Mouse (Mus musculus) myocyte (in vitro differentiated cells): ENCODE results near the gene Gm36245. TPM values are rescaled to one million over a fixed set of nuclear protein-coding genes. Genes with fewer than 3 reads are reported as not detected.

Source experiments
- H3K27me3 ChIP-seq: one replicate; pipeline ENCODE4 v1.6.1; 2011; ENCODE audit not compliant: control insufficient read depth, insufficient read depth, insufficient read length
- H3K36me3 ChIP-seq: one replicate; pipeline ENCODE4 v1.6.1; 2011; ENCODE audit not compliant: control insufficient read depth, insufficient read depth
- H3K4me2 ChIP-seq: one replicate; pipeline ENCODE4 v1.6.1; 2011; ENCODE audit warnings: low read depth, control low read depth
- H3K4me3 ChIP-seq: one replicate; pipeline ENCODE4 v1.5.1; 2011; ENCODE audit warnings: mild to moderate bottlenecking, control low read depth, moderate library complexity
- H3K79me2 ChIP-seq: one replicate; pipeline ENCODE4 v1.6.1; 2011; ENCODE audit not compliant: control insufficient read depth, insufficient read depth
- H3ac ChIP-seq: one replicate; pipeline ENCODE4 v1.6.1; 2011; ENCODE audit not compliant: control insufficient read depth, insufficient read length
- CEBPB ChIP-seq: IDR thresholded peaks from 2 replicates; pipeline ENCODE4 v1.6.1; 2011; ENCODE audit warnings: mild to moderate bottlenecking, moderate library complexity; ENCODE audit not compliant: poor library complexity, insufficient read depth, severe bottlenecking
- E2F4 ChIP-seq: IDR thresholded peaks from one replicate; pipeline ENCODE4 v1.6.1; 2011; ENCODE audit warnings: mild to moderate bottlenecking, control low read depth, moderate library complexity; ENCODE audit not compliant: insufficient read depth
- MAX ChIP-seq: IDR thresholded peaks from one replicate; pipeline ENCODE4 v1.6.1; 2011; ENCODE audit warnings: low read depth, mild to moderate bottlenecking, control low read depth
- MYOD1 ChIP-seq, 3 experiments: IDR thresholded peaks; one replicate each; pipeline ENCODE4 v1.6.1; 2011; ENCODE audit warnings: control low read depth in 2 of 3, low read depth in 2 of 3, mild to moderate bottlenecking in 2 of 3, moderate library complexity in 1 of 3; ENCODE audit not compliant: insufficient read length in 2 of 3, control insufficient read depth in 1 of 3
- MYOG ChIP-seq, 3 experiments: IDR thresholded peaks; one replicate each; pipeline ENCODE4 v1.6.1; 2011; ENCODE audit warnings: control low read depth in 2 of 3, low read depth in 2 of 3, mild to moderate bottlenecking in 2 of 3; ENCODE audit not compliant: insufficient read length in 2 of 3, control insufficient read depth in 1 of 3, insufficient read depth in 1 of 3
- POLR2A ChIP-seq: IDR thresholded peaks from one replicate; pipeline ENCODE4 v1.6.1; 2011; ENCODE audit warnings: low read depth, mild to moderate bottlenecking, control low read depth, moderate library complexity; ENCODE audit not compliant: insufficient read length
- POLR2AphosphoS2 ChIP-seq: IDR thresholded peaks from one replicate; pipeline ENCODE4 v1.6.1; 2011; ENCODE audit warnings: low read depth, control low read depth; ENCODE audit not compliant: insufficient read length
- REST ChIP-seq: IDR thresholded peaks from one replicate; pipeline ENCODE4 v1.6.1; 2011; ENCODE audit warnings: mild to moderate bottlenecking, control low read depth, moderate library complexity; ENCODE audit not compliant: insufficient read depth, insufficient read length
- SRF ChIP-seq: IDR thresholded peaks from one replicate; pipeline ENCODE4 v1.6.1; 2011; ENCODE audit warnings: low read depth; ENCODE audit not compliant: control insufficient read depth, insufficient read length
- TCF12 ChIP-seq: IDR thresholded peaks from one replicate; pipeline ENCODE4 v1.6.1; 2011; ENCODE audit warnings: mild to moderate bottlenecking, control low read depth; ENCODE audit not compliant: poor library complexity, insufficient read depth, severe bottlenecking
- TCF3 ChIP-seq: IDR thresholded peaks from one replicate; pipeline ENCODE4 v1.6.1; 2011; ENCODE audit warnings: low read depth, control low read depth; ENCODE audit not compliant: insufficient read length
- USF1 ChIP-seq: IDR thresholded peaks from one replicate; pipeline ENCODE4 v1.6.1; 2011; ENCODE audit warnings: low read depth, mild to moderate bottlenecking, control low read depth, moderate library complexity
- polyA plus RNA-seq: library from polyadenylated mRNA; unstranded; fragments of >200 nt; fragmentation: generic; extraction: Trizol; gene quantifications from one replicate; pipeline ENCODE4 v1.2.1, GENCODE M21; 2012; ENCODE audit warnings: missing spikeins

The Gm36245 gene
- polyA plus RNA-seq: not detected

GRCm38 (mm10) chr15:77598958-77599357 lies at the start of gene Gm36245:
TSS of gene Gm36245 (plus strand) at chr15:77599258.
- Histone ChIP-seq H3K4me3 (no peak within 1 kb of the TSS), H3ac (no peak within 1 kb of the TSS)
- TF ChIP-seq REST (no peak), E2F4 (no peak), POLR2A (no peak), MAX (no peak), POLR2AphosphoS2 (no peak), TCF3 (no peak), SRF (no peak), MYOD1 (IDR thresholded peaks at IDR 0.05; ENCODE audit: control insufficient read depth in 1 of 3, insufficient read length in 2 of 3, low read depth in 2 of 3) (no peak), TCF12 (no peak), USF1 (no peak)

GRCm38 (mm10) chr15:77561792-77562191 lies 37.3 kb upstream of the Gm36245 start, which contains the start of gene 1700025B11Rik:
TSS of gene 1700025B11Rik (minus strand) at chr15:77561892.
- Histone ChIP-seq H3ac (no peak within 1 kb of the TSS), H3K4me3 (no peak within 1 kb of the TSS), H3K27me3 (peaks cover 13% of the 10 kb centered on the region), H3K4me2 (no peak within 1 kb of the TSS), H3K79me2 (no peaks in the 10 kb centered on the region), H3K36me3 (no peaks in the 10 kb centered on the region)
- no peak for TF ChIP-seq MYOG (IDR thresholded peaks at IDR 0.05; ENCODE audit: control insufficient read depth in 1 of 3, insufficient read depth in 1 of 3, insufficient read length in 2 of 3, low read depth in 2 of 3)
- no peak for TF ChIP-seq MYOD1 (IDR thresholded peaks at IDR 0.05; ENCODE audit: control insufficient read depth in 1 of 3, insufficient read length in 2 of 3, low read depth in 2 of 3)
- no peak for TF ChIP-seq MAX
- no peak for TF ChIP-seq E2F4
- no peak for TF ChIP-seq POLR2AphosphoS2
- no peak for TF ChIP-seq POLR2A
- TF ChIP-seq TCF12: no peak
- TF ChIP-seq REST: no peak
- no peak for TF ChIP-seq CEBPB
- TF ChIP-seq USF1: no peak
- TF ChIP-seq TCF3: no peak
- TF ChIP-seq SRF: no peak

More at GRCm38 (mm10) chr15:77598958-77599357, at the start of gene Gm36245:
- Histone ChIP-seq H3K79me2 (no peaks in the 10 kb centered on the region), H3K4me2 (no peak within 1 kb of the TSS), H3K36me3 (no peaks in the 10 kb centered on the region), H3K27me3 (no peaks in the 10 kb centered on the region)

GRCm38 (mm10) chr15:77563219-77563618 lies 35.8 kb upstream of the Gm36245 start:
- Histone ChIP-seq H3K79me2 (no peaks in the 10 kb centered on the region), H3K27me3 (peaks cover 13% of the 10 kb centered on the region), H3K36me3 (no peaks in the 10 kb centered on the region), H3K4me3 (no peak overlapping the region), H3K4me2 (no peak overlapping the region), H3ac (no peak overlapping the region)
- no peak for TF ChIP-seq REST
- TF ChIP-seq CEBPB: no peak
- no peak for TF ChIP-seq USF1
- TF ChIP-seq E2F4: no peak
- no peak for TF ChIP-seq MAX
- TF ChIP-seq SRF: no peak
- no peak for TF ChIP-seq MYOD1 (IDR thresholded peaks at IDR 0.05; ENCODE audit: control insufficient read depth in 1 of 3, insufficient read length in 2 of 3, low read depth in 2 of 3)
- TF ChIP-seq MYOG (IDR thresholded peaks at IDR 0.05; ENCODE audit: control insufficient read depth in 1 of 3, insufficient read depth in 1 of 3, insufficient read length in 2 of 3, low read depth in 2 of 3): no peak
- no peak for TF ChIP-seq TCF3

GRCm38 (mm10) chr15:77578801-77579200 lies 20.3 kb upstream of the Gm36245 start:
- Histone ChIP-seq H3K36me3 (no peaks in the 10 kb centered on the region), H3K4me3 (no peak overlapping the region), H3K79me2 (no peaks in the 10 kb centered on the region), H3K4me2 (no peak overlapping the region), H3K27me3 (no peaks in the 10 kb centered on the region), H3ac (no peak overlapping the region)
- TF ChIP-seq POLR2A: no peak

- no peak overlapping the region for H3K4me2 ChIP-seq
- no peaks in the 10 kb centered on the region for H3K79me2 ChIP-seq
- H3ac ChIP-seq: no peak overlapping the region
- H3K27me3 ChIP-seq: no peaks in the 10 kb centered on the region
- no peak for TF ChIP-seq TCF12
- no peak for TF ChIP-seq POLR2A
- no peak for TF ChIP-seq MYOD1 (IDR thresholded peaks at IDR 0.05; ENCODE audit: control insufficient read depth in 1 of 3, insufficient read length in 2 of 3, low read depth in 2 of 3)
- no peak for TF ChIP-seq E2F4
- no peak for TF ChIP-seq MAX
- TF ChIP-seq USF1: no peak
- TF ChIP-seq TCF3: no peak
- TF ChIP-seq POLR2AphosphoS2: no peak
- TF ChIP-seq MYOG (IDR thresholded peaks at IDR 0.05; ENCODE audit: control insufficient read depth in 1 of 3, insufficient read depth in 1 of 3, insufficient read length in 2 of 3, low read depth in 2 of 3): no peak
- no peak for TF ChIP-seq REST
- TF ChIP-seq CEBPB: no peak
- no peak for TF ChIP-seq SRF
- H3K36me3 ChIP-seq: no peaks in the 10 kb centered on the region
- H3K4me3 ChIP-seq: no peak overlapping the region
These were observed 19.7 kb upstream of the Gm36245 start for GRCm38 (mm10) chr15:77579311-77579710.
